Mouse (Mus musculus): ENCODE measurements at regions not wholly inside any gene's neighbourhood (a gene's known extent, or its start where the extent isn't known, plus 50 kb on each side); places are given as distances from the start of the nearest gene placed in this dataset.

- Histone ChIP-seq H3K4me3 (ENCODE audit: low read length) (no peak overlapping the region), H3K9me3 (ENCODE audit: control insufficient read depth, low read length) (no peaks in the 10 kb centered on the region), H3K4me1 (replicated peaks; ENCODE audit: control insufficient read depth, insufficient read depth, low read length) (no peaks in the 10 kb centered on the region), H3K36me3 (ENCODE audit: control insufficient read depth, insufficient read depth, low read length) (no peaks in the 10 kb centered on the region), H3K9ac (ENCODE audit: low read length) (no peak overlapping the region), H3K27me3 (ENCODE audit: control insufficient read depth, insufficient read depth, low read depth, low read length) (no peaks in the 10 kb centered on the region), H3K4me2 (ENCODE audit: low read depth, low read length) (no peak overlapping the region), H3K27ac (ENCODE audit: low read length) (no peak overlapping the region)
- 59% methylated on average over 9 of the region's 9 CpGs for WGBS
- ATAC-seq (ENCODE audit: low read depth): no peak
These were observed 51.2 kb upstream of the Spaca7 start for GRCm38 (mm10) chr8:12521636-12522035.
